Mouse (Mus musculus) lung, embryonic 16.5 days (tissue): ENCODE measurements around the gene Pdgfc. TPM values are rescaled to one million over a fixed set of nuclear protein-coding genes. Genes with fewer than 3 reads are reported as not detected.
A peak's percentile ranks its signal among the peaks of the same experiment; 100 is the strongest.

ENCODE experiments used
- ATAC-seq: fragments of 200-750 bp; cut with Nextera tagmentation; 2 replicates; pipeline ENCODE4 v1.8.0; 2017; ENCODE audit warnings: low read depth, mild to moderate bottlenecking, moderate library complexity
- H3K27ac ChIP-seq: fragments of 300-500 bp; sonication (generic); 2 replicates; pipeline ENCODE4 v1.5.1; 2014; ENCODE audit warnings: mild to moderate bottlenecking, control low read depth, low read length
- H3K27me3 ChIP-seq: fragments of 300-500 bp; sonication (generic); 2 replicates; pipeline ENCODE4 v1.6.1; 2014; ENCODE audit warnings: low read depth, low read length, mixed read lengths; ENCODE audit not compliant: control insufficient read depth, insufficient read depth
- H3K36me3 ChIP-seq: fragments of 300-500 bp; sonication (generic); 2 replicates; pipeline ENCODE4 v1.6.1; 2014; ENCODE audit warnings: low read length; ENCODE audit not compliant: control insufficient read depth, insufficient read depth
- H3K4me1 ChIP-seq: fragments of 300-500 bp; sonication (generic); replicated peaks from 2 replicates; pipeline ENCODE4 v1.6.1; 2014; ENCODE audit warnings: low read length, mixed read lengths; ENCODE audit not compliant: control insufficient read depth, insufficient read depth
- H3K4me2 ChIP-seq: fragments of 300-500 bp; sonication (generic); 2 replicates; pipeline ENCODE4 v1.6.1; 2014; ENCODE audit warnings: low read depth, low read length, control low read depth
- H3K4me3 ChIP-seq: fragments of 300-500 bp; sonication (generic); 2 replicates; pipeline ENCODE4 v1.5.1; 2014; ENCODE audit warnings: mild to moderate bottlenecking, low read length, control low read depth
- H3K9ac ChIP-seq: fragments of 300-500 bp; sonication (generic); 2 replicates; pipeline ENCODE4 v1.6.1; 2014; ENCODE audit warnings: low read length, control low read depth
- H3K9me3 ChIP-seq: fragments of 300-500 bp; sonication (generic); 2 replicates; pipeline ENCODE4 v1.6.1; 2016; ENCODE audit warnings: low read length; ENCODE audit not compliant: control insufficient read depth
- WGBS: fragments of 180-500 bp; shearing (Covaris S2); extraction: QIAGEN DNeasy Blood & Tissue Kit; methylation state at CpG from one replicate; pipeline ENCODE4 v1.1.7; 2014; 5-methylcytosine and 5-hydroxymethylcytosine counted together
- polyA plus RNA-seq: library from polyadenylated mRNA; unstranded; fragments of >200 nt; fragmentation: Nextera tagmentation; extraction: Ambion mirVana; gene quantifications from 2 replicates; pipeline ENCODE4 v1.2.1, GENCODE M21; 2015

The Pdgfc gene
- polyA plus RNA-seq: 9.0 and 10.8 TPM in 2 replicates

DNA sequence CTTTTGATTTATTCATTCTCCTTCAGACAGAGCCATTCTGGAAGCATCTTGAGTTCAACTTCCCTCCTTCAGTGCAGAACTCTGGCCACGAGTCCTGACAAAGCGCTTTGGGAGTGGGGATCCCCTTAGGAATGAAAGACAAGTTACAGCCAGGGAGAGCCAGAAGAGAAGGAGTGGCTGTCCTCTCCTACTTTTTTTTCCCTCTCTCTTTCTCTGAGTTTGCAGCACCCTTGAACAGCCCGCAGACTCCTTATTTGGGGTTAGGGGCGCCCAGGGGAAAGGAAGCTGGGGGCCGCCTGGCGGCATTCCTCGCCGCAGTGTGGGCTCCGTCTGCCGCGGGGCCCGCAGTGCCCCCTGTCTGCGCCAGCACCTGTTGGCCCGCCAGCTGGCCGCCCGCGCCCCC, at the start of gene Pdgfc:
TSS of gene Pdgfc (plus strand) at position 266 of the 403 bp plus-strand sequence.
- Histone ChIP-seq H3K9me3 (no peaks in the 10 kb centered on the region), H3K4me3 (peak within 1 kb of the TSS; percentile 74), H3K27ac (peak within 1 kb of the TSS; percentile 91), H3K4me2 (peak within 1 kb of the TSS; percentile 93), H3K27me3 (no peaks in the 10 kb centered on the region; the same call in 1 of the 2 replicates), H3K9ac (peak within 1 kb of the TSS; percentile 82), H3K36me3 (no peaks in the 10 kb centered on the region), H3K4me1 (peaks cover 5% of the 10 kb centered on the region; the same call in 1 of the 2 replicates)
- WGBS: 2% methylated on average over 12 of the region's 17 CpGs
- ATAC-seq: peak; percentile 67

DNA sequence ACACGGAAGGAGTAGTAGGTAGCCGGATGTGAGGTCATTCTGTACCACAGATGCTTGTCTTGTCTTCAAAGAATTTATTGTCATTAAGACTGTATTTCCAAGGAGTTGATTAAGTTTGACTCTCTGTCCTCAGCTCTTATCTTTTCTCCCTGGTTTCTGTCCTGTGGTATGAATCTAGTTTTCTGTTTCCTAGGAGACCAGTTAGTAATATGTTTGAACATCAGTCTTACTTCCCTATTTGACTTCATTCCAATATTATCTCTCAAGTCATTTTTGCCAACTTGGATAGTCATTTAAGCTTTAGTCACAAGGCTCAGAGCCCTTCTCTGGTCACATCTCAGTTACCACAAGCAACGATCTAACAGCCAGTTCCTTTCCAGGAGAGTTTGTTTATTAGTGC, 27.0 kb upstream of the Pdgfc start:
- WGBS: 64% methylated on average over 3 of the region's 3 CpGs
- Histone ChIP-seq H3K4me1 (no peaks in the 10 kb centered on the region; the same call in 1 of the 2 replicates), H3K4me3 (no peak overlapping the region), H3K36me3 (no peaks in the 10 kb centered on the region), H3K27me3 (no peaks in the 10 kb centered on the region), H3K4me2 (no peak overlapping the region), H3K9me3 (no peaks in the 10 kb centered on the region), H3K27ac (no peak overlapping the region), H3K9ac (no peak overlapping the region)
- ATAC-seq: no peak

DNA sequence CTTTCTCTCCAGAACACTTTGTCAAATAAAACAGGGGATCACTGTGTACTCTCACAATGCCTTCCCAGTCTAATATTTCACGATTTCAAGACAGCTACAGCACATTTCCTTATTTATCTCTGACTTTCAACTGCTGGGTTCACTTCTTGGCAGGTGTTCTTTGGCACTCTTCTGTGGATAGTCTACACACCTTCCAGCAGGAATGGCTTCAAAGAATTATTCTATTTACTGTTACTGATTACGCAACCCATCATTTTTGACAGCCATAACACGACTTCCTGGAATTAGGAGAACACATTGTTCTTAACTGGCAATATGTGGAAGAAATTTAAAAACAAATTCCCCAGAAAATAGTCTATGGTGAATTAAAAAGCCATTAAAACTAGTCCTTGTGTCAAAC, 26.3 kb upstream of the Pdgfc start:
- Histone ChIP-seq H3K9me3 (no peaks in the 10 kb centered on the region), H3K9ac (no peak overlapping the region), H3K4me1 (no peaks in the 10 kb centered on the region; the same call in 1 of the 2 replicates), H3K4me3 (no peak overlapping the region), H3K27ac (no peak overlapping the region), H3K36me3 (no peaks in the 10 kb centered on the region), H3K27me3 (no peaks in the 10 kb centered on the region), H3K4me2 (no peak overlapping the region)
- no peak for ATAC-seq
- WGBS: 47% methylated on average over 3 of the region's 3 CpGs

DNA sequence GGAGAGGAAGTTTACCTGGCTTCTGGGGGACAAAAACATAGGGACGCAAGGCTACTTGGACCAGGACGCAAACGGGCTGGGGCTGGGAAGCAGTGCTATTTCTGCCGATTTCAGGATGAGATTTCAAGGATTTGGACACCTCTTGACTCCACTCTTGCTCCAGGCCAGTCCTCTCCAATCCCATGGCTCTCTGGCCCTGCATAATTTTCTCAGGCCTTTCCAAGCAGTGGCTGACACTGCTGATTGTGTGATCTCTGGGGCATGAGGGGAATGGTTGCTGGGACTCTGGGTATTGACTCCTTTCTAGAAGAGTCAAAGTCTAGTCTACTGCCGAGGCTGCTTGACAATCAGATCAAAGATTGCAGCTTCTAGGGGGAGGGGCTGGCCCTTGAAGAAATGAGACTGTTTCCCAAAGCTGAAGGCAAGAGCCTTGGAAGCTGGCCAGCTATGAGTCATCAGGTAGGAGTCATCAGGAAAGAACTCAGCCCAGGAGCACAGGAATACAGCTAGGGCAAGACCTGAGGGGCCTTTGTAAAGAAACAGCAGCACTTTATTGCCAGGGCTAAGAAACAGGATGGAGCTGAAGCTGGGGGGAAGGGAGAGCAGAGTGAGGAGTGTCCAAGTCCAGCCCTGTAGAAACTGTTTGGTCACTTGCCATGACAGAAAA, 18.7 kb upstream of the Pdgfc start:
- peak; percentile 83 for ATAC-seq
- H3K36me3 ChIP-seq: no peaks in the 10 kb centered on the region
- peaks cover 8% of the 10 kb centered on the region; the same call in 1 of the 2 replicates for H3K4me1 ChIP-seq
- H3K4me3 ChIP-seq: no peak overlapping the region
- H3K9me3 ChIP-seq: no peaks in the 10 kb centered on the region
- no peak overlapping the region for H3K9ac ChIP-seq
- 46% methylated on average over 5 of the region's 5 CpGs for WGBS
- no peak overlapping the region for H3K4me2 ChIP-seq
- H3K27me3 ChIP-seq: no peaks in the 10 kb centered on the region
- no peak overlapping the region for H3K27ac ChIP-seq

DNA sequence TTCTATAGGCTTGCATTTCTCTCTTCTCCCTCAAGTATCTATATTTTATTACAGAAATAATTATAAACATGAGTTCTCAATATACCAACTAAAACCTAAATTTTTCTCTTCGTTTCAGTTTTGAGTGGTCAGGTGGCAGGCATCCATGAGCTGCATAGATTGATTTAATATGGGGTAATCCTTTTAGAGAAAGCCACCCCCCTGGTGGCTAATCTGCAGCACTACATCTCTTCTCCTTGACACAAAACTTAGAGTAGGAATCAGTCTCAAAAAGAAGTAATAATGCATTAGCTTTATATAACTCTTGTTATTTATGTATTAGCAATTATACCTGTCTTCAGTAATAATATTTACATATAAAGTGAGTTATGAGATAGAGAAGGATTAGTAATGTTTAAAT, 16.2 kb upstream of the Pdgfc start:
- Histone ChIP-seq H3K36me3 (no peaks in the 10 kb centered on the region), H3K4me2 (no peak overlapping the region), H3K4me1 (peaks cover 8% of the 10 kb centered on the region; the same call in 1 of the 2 replicates), H3K27me3 (no peaks in the 10 kb centered on the region), H3K4me3 (no peak overlapping the region), H3K9ac (no peak overlapping the region), H3K9me3 (no peaks in the 10 kb centered on the region), H3K27ac (no peak overlapping the region)
- WGBS: 28% methylated on average over 1 of the region's 1 CpGs
- no peak for ATAC-seq

DNA sequence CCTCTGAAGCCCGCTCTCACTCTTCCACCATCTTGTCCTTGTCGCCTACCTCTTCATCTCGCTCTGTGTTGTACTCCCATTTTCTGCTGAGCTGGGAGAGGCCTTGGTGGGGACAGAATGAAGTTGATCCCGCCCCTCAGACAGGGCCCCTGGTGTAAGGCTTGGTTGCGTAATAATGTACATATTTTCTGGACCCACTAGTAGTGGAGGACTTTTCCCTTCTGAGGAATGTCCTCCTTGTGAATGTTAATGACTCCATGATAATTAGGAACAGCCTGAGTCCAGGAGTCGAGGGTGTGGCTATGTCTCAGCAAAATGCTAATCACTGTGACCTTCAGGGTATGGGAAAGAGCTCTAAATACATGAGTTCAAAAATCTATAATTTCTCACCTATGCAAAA, 14.4 kb upstream of the Pdgfc start:
- no peak overlapping the region for H3K27ac ChIP-seq
- no peak for ATAC-seq
- H3K36me3 ChIP-seq: no peaks in the 10 kb centered on the region
- 80% methylated on average over 6 of the region's 6 CpGs for WGBS
- no peaks in the 10 kb centered on the region for H3K27me3 ChIP-seq
- H3K4me1 ChIP-seq: peaks cover 8% of the 10 kb centered on the region; the same call in 1 of the 2 replicates
- H3K9me3 ChIP-seq: no peaks in the 10 kb centered on the region
- H3K4me2 ChIP-seq: no peak overlapping the region
- H3K4me3 ChIP-seq: no peak overlapping the region
- H3K9ac ChIP-seq: no peak overlapping the region

DNA sequence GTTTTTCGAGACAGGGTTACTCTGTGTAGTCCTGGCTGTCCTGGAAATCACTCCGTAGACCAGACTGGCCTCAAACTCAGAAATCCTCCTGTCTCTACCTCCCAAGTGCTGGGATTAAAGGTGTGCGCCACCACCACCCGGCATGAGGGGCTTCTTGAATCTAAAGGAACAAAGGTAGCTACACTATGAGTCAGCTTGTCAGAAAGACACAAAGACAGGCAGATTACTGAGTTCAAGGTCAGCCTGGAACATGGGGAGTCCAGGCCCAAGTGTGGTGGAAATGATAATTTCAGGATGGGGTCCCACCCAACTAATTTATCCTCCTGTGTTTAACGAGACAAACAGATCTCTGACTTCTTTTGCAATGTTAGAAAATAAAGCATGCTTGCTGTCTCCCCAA, 13.9 kb upstream of the Pdgfc start:
- WGBS: 76% methylated on average over 5 of the region's 5 CpGs
- Histone ChIP-seq H3K4me3 (no peak overlapping the region), H3K27me3 (no peaks in the 10 kb centered on the region), H3K4me2 (no peak overlapping the region), H3K36me3 (no peaks in the 10 kb centered on the region), H3K27ac (no peak overlapping the region), H3K9me3 (no peaks in the 10 kb centered on the region), H3K4me1 (peaks cover 6% of the 10 kb centered on the region; the same call in 1 of the 2 replicates), H3K9ac (no peak overlapping the region)
- no peak for ATAC-seq

DNA sequence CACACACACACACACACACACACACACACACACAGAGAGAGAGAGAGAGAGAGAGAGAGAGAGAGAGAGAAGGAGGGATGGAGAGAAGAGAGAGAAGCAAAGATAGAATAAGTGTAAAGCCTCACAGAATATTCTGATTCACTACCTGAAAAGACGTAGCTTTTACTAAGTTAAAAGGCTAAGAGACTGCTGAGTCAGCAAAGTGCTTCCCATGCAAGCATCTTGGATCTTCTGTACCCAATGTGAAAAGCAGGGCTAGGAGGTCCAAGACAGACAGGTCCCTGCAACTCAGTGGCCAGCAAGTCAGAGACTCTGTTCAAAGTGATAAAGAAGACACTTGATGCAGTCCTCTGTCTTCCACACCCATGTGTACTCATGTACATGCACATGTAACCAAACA, 13.4 kb upstream of the Pdgfc start:
- ATAC-seq: no peak
- Histone ChIP-seq H3K4me1 (peaks cover under 1% of the 10 kb centered on the region; the same call in 1 of the 2 replicates), H3K27me3 (no peaks in the 10 kb centered on the region), H3K9ac (no peak overlapping the region), H3K4me3 (no peak overlapping the region), H3K4me2 (no peak overlapping the region), H3K36me3 (no peaks in the 10 kb centered on the region), H3K9me3 (no peaks in the 10 kb centered on the region), H3K27ac (no peak overlapping the region)
- WGBS: 63% methylated on average over 1 of the region's 1 CpGs

DNA sequence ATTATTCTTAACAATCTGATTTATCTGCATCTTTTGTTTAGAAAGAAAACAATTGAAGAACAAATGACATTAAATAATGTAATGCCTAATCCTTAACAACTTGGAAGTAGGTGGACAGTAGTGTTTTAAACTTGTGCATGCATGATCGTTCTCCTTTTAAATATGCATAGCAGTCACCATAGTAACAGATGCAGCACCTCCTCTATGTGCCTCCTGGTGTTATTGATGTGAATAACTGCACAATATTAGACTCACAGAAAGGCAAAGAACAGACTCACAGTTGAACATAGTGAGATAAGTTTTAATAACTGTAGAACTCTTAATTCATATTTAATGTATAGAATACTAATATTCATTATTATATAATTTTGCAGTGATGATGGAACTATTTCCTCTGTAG, 12.6 kb upstream of the Pdgfc start:
- no peak overlapping the region for H3K27ac ChIP-seq
- H3K9me3 ChIP-seq: no peaks in the 10 kb centered on the region
- ATAC-seq: no peak
- WGBS: 68% methylated on average over 1 of the region's 1 CpGs
- no peaks in the 10 kb centered on the region for H3K4me1 ChIP-seq
- H3K4me2 ChIP-seq: no peak overlapping the region
- H3K27me3 ChIP-seq: no peaks in the 10 kb centered on the region
- no peak overlapping the region for H3K9ac ChIP-seq
- no peak overlapping the region for H3K4me3 ChIP-seq
- H3K36me3 ChIP-seq: no peaks in the 10 kb centered on the region
